Mouse (Mus musculus) adrenal gland, adult 2 months (tissue): ENCODE results near the gene Srrd. TPM values are rescaled to one million over a fixed set of nuclear protein-coding genes. Genes with fewer than 3 reads are reported as not detected.

Experiments
- DNase-seq: peaks from one replicate; pipeline ENCODE4 v3.0.0; 2021
- polyA plus RNA-seq: library from polyadenylated mRNA; depleted of rRNA; stranded (reverse); fragments of >200 nt; gene quantifications from 2 replicates; pipeline ENCODE4 v1.2.3, GENCODE M21; 2012
- total RNA-seq, 2 experiments: library from RNA; stranded (reverse); gene quantifications; 2 replicates each; pipeline ENCODE4 v1.2.3; 2021

Srrd gene
- total and polyA plus RNA-seq, 3 experiments = 20.1 to 68.5 (median 47.4) TPM

DNA sequence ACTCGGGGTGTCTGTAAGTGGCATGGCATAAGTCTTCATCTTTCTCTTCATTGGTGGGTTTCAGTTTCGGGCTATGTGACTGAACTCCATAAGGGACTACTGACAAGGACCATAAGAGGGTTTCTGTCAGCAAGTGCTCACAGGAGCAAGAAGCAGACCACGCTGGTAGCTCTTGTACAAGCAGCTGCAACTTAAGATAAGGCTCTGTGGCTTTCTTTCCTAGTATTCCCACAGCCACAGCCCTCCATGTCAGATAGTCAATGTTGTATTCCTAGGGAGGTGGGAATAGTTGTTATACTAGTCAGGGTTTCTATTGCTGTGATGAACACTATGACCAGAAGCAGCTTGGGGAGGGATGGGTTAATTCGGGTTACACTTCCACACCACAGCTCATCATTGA is 16.7 kb upstream of the Srrd start:
- no peak for DNase-seq

- peak; percentile 25 for DNase-seq
Measured at GRCm38 (mm10) chr5:112356322-112356721, 13.5 kb upstream of the Srrd start.

DNA sequence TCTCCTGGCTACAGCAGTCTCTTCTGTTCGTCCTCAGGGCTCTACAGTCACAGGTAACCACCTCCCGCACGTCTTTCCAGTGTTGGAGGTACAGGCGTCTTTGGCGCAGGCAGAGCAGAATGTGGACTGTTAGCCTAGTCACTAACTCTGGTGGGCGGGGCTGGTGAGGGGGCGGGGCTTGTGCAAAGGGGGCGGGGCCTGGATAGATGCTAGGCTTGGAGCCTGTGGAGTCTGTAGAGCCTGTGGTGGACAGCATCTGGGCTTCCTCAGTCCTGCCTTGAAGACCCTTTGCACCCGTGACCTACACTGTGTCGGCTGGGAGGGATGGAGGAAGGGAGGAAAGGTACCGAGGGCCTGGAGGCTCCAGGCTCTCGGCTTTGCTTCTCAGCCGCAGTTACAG is 13.1 kb upstream of the Srrd start, which contains the start of gene Gm6583:
Gene Gm6583 (minus strand): TSS at position 124 of the 400 bp plus-strand sequence.
- DNase-seq = no peak

- DNase-seq = no peak
Measured at GRCm38 (mm10) chr5:112355493-112355892, 12.7 kb upstream of the Srrd start.

DNA sequence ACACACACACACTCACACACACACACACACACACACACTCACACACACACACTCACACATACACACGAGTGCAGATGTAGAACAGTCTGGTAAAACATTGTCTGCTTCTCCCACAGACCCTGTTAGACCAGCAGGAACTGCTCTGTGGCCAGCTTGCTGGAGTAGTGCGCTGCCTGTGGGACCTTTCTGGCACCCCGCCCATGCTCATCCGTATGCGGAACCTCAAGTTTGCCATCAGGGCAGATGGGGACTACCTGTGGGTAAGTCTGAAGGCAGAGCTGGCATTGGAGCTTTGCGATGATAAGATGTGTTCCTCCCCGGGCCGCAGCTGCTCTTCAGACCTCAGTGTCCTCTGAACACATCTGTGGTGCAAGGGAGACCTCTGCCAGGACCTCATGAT is 6.3 kb upstream of the Srrd start:
- DNase-seq = no peak

- DNase-seq = no peak
Measured at GRCm38 (mm10) chr5:112346211-112346965, 3.5 kb upstream of the Srrd start.

- DNase-seq = no peak
Measured at GRCm38 (mm10) chr5:112344092-112344960, 1.5 kb upstream of the Srrd start.

DNA sequence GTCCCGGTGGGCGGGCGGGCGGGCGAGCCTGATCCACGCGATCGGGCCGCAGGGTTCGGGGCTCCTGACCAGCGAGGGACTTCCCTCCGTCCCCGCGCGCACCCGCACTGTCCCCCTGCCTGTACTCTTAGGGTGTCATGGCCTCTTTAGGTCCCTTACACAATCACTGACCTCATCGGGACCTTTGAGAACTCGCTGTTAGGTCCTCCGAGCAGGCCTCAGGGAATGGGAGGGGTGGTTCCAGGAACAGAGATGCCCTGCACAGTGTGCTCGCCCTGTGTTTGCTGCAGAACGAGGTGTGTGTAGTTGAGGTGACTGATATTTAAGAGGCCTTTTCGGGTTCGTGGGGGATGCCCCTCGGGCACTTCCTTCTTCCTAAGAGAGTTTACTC is 360 bp upstream of the Srrd start:
- DNase-seq = no peak

GRCm38 (mm10) chr5:112339215-112339614 is 3.6 kb downstream of the Srrd start:
- DNase-seq = no peak

DNA sequence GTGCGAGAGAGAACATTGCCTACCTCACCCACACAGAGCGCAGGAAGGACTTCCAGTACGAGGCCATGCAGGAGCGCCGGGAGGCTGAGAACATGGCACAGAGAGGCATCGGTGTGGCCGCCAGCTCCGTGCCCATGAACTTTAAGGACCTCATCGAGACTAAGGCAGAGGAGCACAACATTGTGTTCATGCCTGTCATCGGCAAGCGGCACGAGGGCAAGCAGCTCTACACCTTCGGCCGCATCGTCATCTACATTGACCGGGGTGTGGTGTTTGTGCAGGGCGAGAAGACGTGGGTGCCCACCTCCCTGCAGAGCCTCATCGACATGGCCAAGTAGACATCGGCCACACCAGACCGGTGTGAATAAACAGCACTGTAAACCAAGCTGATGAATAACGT is 5.8 kb downstream of the Srrd start:
- no peak for DNase-seq

- DNase-seq = peak; percentile 72
Measured at GRCm38 (mm10) chr5:112335473-112335872, 7.4 kb downstream of the Srrd start.

GRCm38 (mm10) chr5:112329805-112330564 is 12.9 kb downstream of the Srrd start:
- no peak for DNase-seq

- no peak for DNase-seq
Measured at GRCm38 (mm10) chr5:112327854-112328253, 15.0 kb downstream of the Srrd start.

- no peak for DNase-seq
Measured at GRCm38 (mm10) chr5:112326446-112327009, 16.3 kb downstream of the Srrd start.

DNA sequence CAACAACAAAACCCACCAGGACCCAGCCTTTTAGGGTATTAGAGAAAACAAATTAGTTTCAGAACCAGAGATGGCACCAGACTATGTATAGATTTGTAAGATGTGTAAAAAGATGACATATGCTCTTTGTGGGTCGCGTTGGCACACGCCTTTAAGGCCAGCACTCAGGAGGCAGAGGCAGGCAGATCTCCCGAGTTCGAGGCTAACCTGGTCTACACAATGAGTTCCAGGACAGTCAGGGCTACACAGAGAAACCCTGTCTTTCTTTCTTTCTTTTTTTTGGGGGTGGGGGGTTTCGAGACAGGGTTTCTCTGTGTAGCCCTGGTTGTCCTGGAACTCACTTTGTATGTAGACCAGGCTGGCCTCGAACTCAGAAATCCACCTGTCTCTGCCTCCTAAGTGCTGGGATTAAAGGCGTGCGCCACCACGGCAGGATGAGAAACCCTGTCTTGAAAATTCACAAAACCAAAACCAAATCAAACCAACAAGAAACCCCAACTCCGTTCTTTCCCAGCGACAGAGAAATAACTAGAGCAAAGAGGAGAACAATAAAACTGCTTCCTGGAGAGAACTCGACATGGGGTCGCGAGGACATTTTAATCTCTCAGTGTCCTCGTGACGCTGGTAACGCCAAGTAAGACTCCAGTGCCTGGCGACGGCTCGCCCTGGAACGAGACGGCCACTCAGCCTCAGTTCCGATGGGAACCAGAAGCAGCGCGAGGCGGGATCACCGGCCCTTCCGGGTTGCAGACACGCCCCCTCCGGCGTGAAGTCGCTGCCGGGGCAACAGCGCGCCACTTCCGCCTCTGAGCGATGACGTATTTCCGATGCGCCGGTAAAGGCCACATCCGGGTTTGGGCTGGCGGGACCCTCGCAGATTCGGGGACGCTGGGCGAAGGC is 17.0 kb downstream of the Srrd start, which contains the start of gene Tfip11:
Gene Tfip11 (plus strand): TSS at position 813 of the 900 bp plus-strand sequence.
- peak; percentile 96 for DNase-seq

DNA sequence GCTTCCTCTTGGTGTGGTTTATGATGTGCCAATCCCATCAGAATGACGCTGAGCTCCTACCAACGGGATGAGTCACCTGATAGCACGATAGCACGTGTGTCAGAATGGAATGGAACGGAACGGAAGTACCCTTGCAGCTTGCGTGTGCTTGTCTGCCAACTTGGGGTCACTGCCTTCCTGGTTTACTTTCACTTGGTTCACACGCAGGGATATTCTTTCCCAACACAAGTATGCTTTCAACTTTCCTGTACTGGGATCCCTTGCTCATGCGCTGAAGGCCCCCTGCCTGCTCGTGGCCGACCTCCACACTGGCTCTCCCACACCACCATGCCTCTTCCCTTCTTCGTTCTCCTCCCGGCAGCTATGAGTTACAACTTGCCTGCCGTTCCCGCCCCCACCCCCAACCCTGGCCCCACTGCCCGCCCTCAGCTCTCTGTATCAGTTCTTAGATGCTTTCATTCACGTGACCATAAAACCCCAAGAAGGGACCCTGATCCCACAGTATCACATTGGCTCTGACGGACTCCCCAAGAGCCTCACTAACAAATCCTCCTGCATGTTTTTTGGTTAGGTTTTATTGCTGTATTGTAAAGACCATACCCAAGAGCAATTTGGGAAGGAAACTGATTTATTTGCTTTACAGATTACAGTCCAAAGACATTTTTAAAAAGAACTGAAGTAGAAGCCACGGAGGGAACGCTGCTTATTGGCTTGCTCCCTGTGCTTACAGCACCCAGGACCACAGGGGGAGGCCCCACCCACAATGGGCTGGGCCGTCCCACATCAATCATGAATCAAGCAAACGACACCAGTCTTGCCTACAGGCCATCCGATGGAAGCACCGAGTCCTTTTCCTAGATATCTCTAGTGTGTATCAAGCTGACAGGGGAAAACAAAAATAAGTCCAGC is 17.9 kb downstream of the Srrd start:
- peak; percentile 83 for DNase-seq

DNA sequence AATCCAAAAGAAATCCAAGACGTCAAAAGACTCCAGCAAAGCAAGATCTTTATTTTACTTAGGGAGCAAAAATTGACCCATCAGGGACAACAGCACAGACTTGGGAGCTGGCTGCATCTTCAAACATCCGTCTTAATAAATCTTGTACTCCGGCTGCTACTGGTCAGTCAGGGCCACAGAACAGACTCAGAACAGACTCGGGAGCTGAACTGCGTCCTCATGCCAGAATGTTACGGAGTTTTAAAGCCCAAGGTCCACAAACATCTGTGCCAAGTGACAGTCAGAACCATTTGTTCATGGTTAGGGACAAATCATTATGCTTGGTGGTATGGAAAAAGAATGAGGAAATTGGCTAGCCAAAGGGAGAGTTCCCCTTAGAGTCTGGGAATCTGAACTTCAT is 19.6 kb downstream of the Srrd start:
- peak; percentile 53 for DNase-seq

DNA sequence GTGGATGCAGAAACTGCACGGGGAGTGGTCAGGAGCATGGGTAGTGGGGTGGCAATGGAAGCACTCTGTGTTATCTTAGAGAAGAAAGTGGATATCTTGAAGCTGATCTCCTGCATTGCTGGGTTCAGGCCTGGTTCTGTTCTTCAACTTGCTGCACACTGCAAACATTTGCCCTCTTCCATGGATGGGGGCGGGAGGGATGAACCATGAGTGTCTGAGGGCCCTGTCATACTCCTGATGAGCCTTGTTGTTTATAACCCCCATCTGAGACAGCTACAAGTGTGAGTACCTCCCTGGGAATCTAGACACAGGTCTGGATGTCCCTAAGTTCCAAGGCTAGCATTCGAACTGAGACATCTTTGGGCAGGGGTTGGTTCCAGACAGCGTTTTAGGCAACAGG is 21.5 kb downstream of the Srrd start:
- DNase-seq = peak; percentile 44

- no peak for DNase-seq
Measured at GRCm38 (mm10) chr5:112320936-112321335, 21.9 kb downstream of the Srrd start.

DNA sequence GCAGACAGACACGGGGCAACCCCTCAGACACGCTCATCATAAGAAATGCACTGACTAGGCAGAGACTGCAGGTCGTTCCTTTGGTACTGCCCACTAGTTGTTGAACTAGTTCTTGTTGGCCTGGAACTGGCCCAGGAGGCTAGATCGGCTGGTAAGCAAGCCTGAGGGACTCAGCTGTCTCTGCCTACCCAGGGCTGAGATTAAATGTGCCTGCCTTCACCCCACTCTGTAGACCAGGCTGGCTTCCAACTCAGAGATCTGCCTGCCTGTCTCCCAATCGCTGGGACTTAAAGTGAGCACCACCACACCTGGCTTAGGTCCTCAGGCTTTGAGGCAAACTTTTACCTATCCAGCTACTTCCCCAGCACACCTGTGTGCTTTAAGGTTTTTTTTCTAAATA is 22.5 kb downstream of the Srrd start:
- DNase-seq = no peak
